Mouse (Mus musculus) limb, embryonic 14.5 days (tissue): ENCODE measurements around the gene Il5. TPM values are rescaled to one million over a fixed set of nuclear protein-coding genes. Genes with fewer than 3 reads are reported as not detected.

Experiments used
- ATAC-seq: fragments of 200-750 bp; cut with Nextera tagmentation; 2 replicates; pipeline ENCODE4 v1.8.0; 2017; ENCODE audit warnings: low read depth, moderate number of reproducible peaks, moderate TSS enrichment; ENCODE audit not compliant: low FRiP score
- DNase-seq: peaks from one replicate; pipeline ENCODE4 v3.0.0-alpha.2; 2015; ENCODE audit warnings: low spot score
- H3K27ac ChIP-seq: fragments of 300-500 bp; sonication (generic); replicated peaks from 2 replicates; pipeline ENCODE4 v1.5.1; 2014; ENCODE audit warnings: low read depth, mild to moderate bottlenecking, low read length, moderate library complexity, mixed read lengths
- H3K27me3 ChIP-seq: fragments of 300-500 bp; sonication (generic); 2 replicates; pipeline ENCODE4 v1.6.1; 2014; ENCODE audit warnings: low read length, mixed read lengths; ENCODE audit not compliant: control insufficient read depth, insufficient read depth
- H3K36me3 ChIP-seq: fragments of 300-500 bp; sonication (generic); 2 replicates; pipeline ENCODE4 v1.6.1; 2014; ENCODE audit warnings: mild to moderate bottlenecking, low read length, moderate library complexity, mixed read lengths; ENCODE audit not compliant: control insufficient read depth, insufficient read depth
- H3K4me1 ChIP-seq: fragments of 300-500 bp; sonication (generic); 2 replicates; pipeline ENCODE4 v1.6.1; 2014; ENCODE audit warnings: antibody characterized with exemption, low read length, mixed read lengths; ENCODE audit not compliant: control insufficient read depth, insufficient read depth
- H3K4me2 ChIP-seq: fragments of 300-500 bp; sonication (generic); replicated peaks from 2 replicates; pipeline ENCODE4 v1.6.1; 2014; ENCODE audit warnings: low read depth, mild to moderate bottlenecking, low read length, moderate library complexity; ENCODE audit not compliant: severe bottlenecking
- H3K4me3 ChIP-seq: fragments of 300-500 bp; sonication (generic); replicated peaks from 2 replicates; pipeline ENCODE4 v1.5.1; 2014; ENCODE audit warnings: low read length
- H3K9ac ChIP-seq: fragments of 300-500 bp; sonication (generic); 2 replicates; pipeline ENCODE4 v1.6.1; 2014; ENCODE audit warnings: mild to moderate bottlenecking, low read depth, low read length, moderate library complexity; ENCODE audit not compliant: severe bottlenecking
- H3K9me3 ChIP-seq: fragments of 300-500 bp; sonication (generic); 2 replicates; pipeline ENCODE4 v1.6.1; 2016; ENCODE audit warnings: low read length; ENCODE audit not compliant: control insufficient read depth
- POLR2A ChIP-seq: fragments of 200-500 bp; IDR thresholded peaks from 2 replicates; pipeline ENCODE4 v1.8.0; 2012; ENCODE audit warnings: inconsistent platforms, mild to moderate bottlenecking, moderate library complexity, borderline replicate concordance; ENCODE audit not compliant: insufficient read depth, insufficient read length; ENCODE audit errors: extremely low read depth
- WGBS: fragments of 180-500 bp; shearing (Covaris S2); extraction: QIAGEN DNeasy Blood & Tissue Kit; methylation state at CpG from one replicate; pipeline ENCODE4 v1.1.7; 2014; 5-methylcytosine and 5-hydroxymethylcytosine counted together
- polyA plus RNA-seq, 2 experiments: library from polyadenylated mRNA; depleted of rRNA in 1 of 2; stranded (reverse) in 1 of 2; unstranded in 1 of 2; fragments of >200 nt; fragmentation: Nextera tagmentation in 1 of 2; extraction: Ambion mirVana in 1 of 2; gene quantifications; 2 replicates each; pipeline versions ENCODE4 v1.2.1 to v1.2.3; 2012 to 2014

Gene Il5
- polyA plus RNA-seq, 2 experiments, result not detected

GRCm38 (mm10) chr11:53734970-53735681, 14.5 kb downstream of the Il5 start:
- DNase-seq (no peak), ATAC-seq (no peak)
- Histone ChIP-seq H3K9me3 (no peaks in the 10 kb centered on the region), H3K4me2 (no peak overlapping the region), H3K4me3 (no peak overlapping the region), H3K27ac (no peak overlapping the region), H3K9ac (no peak overlapping the region), H3K36me3 (no peaks in the 10 kb centered on the region), H3K4me1 (no peaks in the 10 kb centered on the region), H3K27me3 (no peaks in the 10 kb centered on the region)
- TF ChIP-seq POLR2A, result no peak
- 73% methylated on average over 18 of the region's 18 CpGs for WGBS

- no peaks in the 10 kb centered on the region for H3K4me1 ChIP-seq
- no peaks in the 10 kb centered on the region for H3K9me3 ChIP-seq
- H3K27ac ChIP-seq, result no peak overlapping the region
- DNase-seq (peak; percentile 78), ATAC-seq (peak; percentile 80)
- no peak for TF ChIP-seq POLR2A
- H3K4me2 ChIP-seq, result peak overlapping the region; percentile 28
- 26% methylated on average over 17 of the region's 17 CpGs for WGBS
- H3K36me3 ChIP-seq, result no peaks in the 10 kb centered on the region
- H3K27me3 ChIP-seq, result no peaks in the 10 kb centered on the region
- H3K9ac ChIP-seq, result no peak overlapping the region; the same call in 1 of the 2 replicates
- H3K4me3 ChIP-seq, result 0 out of 2 replicates have a peak overlapping the region, but pooled peaks have one; percentile 7
Measured at GRCm38 (mm10) chr11:53735682-53736245, 15.2 kb downstream of the Il5 start.

GRCm38 (mm10) chr11:53736771-53737572, 16.4 kb downstream of the Il5 start:
- no peak for TF ChIP-seq POLR2A
- 46% methylated on average over 14 of the region's 14 CpGs for whole genome bisulfite sequencing
- Histone ChIP-seq H3K4me3 (no peak overlapping the region), H3K27ac (no peak overlapping the region), H3K27me3 (no peaks in the 10 kb centered on the region), H3K4me2 (no peak overlapping the region), H3K9ac (no peak overlapping the region), H3K9me3 (no peaks in the 10 kb centered on the region), H3K36me3 (no peaks in the 10 kb centered on the region), H3K4me1 (no peaks in the 10 kb centered on the region)
- peak; percentile 81 for DNase-seq
- peak; percentile 79 for ATAC-seq

- ATAC-seq, result peak; percentile 7; the same call in 1 of the 2 replicates
- H3K27ac ChIP-seq, result no peak overlapping the region
Measured at GRCm38 (mm10) chr11:53737573-53737946, 17.0 kb downstream of the Il5 start.

GRCm38 (mm10) chr11:53742353-53742752, 21.8 kb downstream of the Il5 start:
- no peaks in the 10 kb centered on the region for H3K9me3 ChIP-seq
- H3K4me2 ChIP-seq, result no peak overlapping the region
- TF ChIP-seq POLR2A, result no peak
- DNase-seq (no peak), ATAC-seq (no peak)
- no peaks in the 10 kb centered on the region for H3K27me3 ChIP-seq
- no peak overlapping the region for H3K9ac ChIP-seq
- no peaks in the 10 kb centered on the region for H3K36me3 ChIP-seq
- H3K27ac ChIP-seq, result no peak overlapping the region
- H3K4me3 ChIP-seq, result no peak overlapping the region
- WGBS, result 49% methylated on average over 5 of the region's 5 CpGs
- no peaks in the 10 kb centered on the region for H3K4me1 ChIP-seq

More at GRCm38 (mm10) chr11:53737573-53737946, 17.0 kb downstream of the Il5 start:
- Histone ChIP-seq H3K27me3 (no peaks in the 10 kb centered on the region), H3K4me2 (no peak overlapping the region), H3K9ac (no peak overlapping the region), H3K9me3 (no peaks in the 10 kb centered on the region), H3K36me3 (no peaks in the 10 kb centered on the region), H3K4me1 (no peaks in the 10 kb centered on the region), H3K4me3 (no peak overlapping the region)
- peak; percentile 71 for DNase-seq
- WGBS, result 51% methylated on average over 6 of the region's 6 CpGs
- no peak for TF ChIP-seq POLR2A
